8 mouse cellular contexts compared by ENCODE assay signal in genomic region chr2:148677801-148678200, GRCm38 (mm10). TPM values are rescaled to one million over a fixed set of nuclear protein-coding genes. Genes with fewer than 3 reads are reported as not detected.
DNase-seq lines count a peak whose midpoint lies in the region; ATAC-seq and TF ChIP-seq lines count a peak whose summit lies in the region.

No protein-coding gene starts in this region.

- peak overlapping the region; percentile 39 for H3K4me3 ChIP-seq in forebrain, embryonic 14.5 days (ENCODE audit: low read depth, low read length)
- peak overlapping the region; percentile 31 to 53 for H3K4me3 ChIP-seq in liver, embryonic 14.5 days (ENCODE audit: insufficient read depth in 1 of 2, low read depth in 2 of 2, low read length in 2 of 2)

- intact Hi-C loops in heart, postnatal 14 days (cut with DNase I) = loop anchor here (10.0 kb wide), 1 partner anchor 187 kb away; the partner anchor contains the start of gene 9230104L09Rik

- H3K27ac ChIP-seq in forebrain, embryonic 14.5 days (ENCODE audit: low read depth, low read length) = peak overlapping the region; percentile 82
- H3K27ac ChIP-seq in liver, embryonic 14.5 days = no peak overlapping the region

- peak; percentile 6 for DNase-seq in thymus, postnatal 0 days (ENCODE audit: low spot score)
- DNase-seq in thymus, adult 18-20 months = no peak
- peak; percentile 97 for DNase-seq in forebrain, embryonic 14.5 days (ENCODE audit: low spot score)
- peak; percentile 25 to 48 for DNase-seq in heart, postnatal 14 days
- peak; percentile 86 for DNase-seq in layer of hippocampus, adult 11-12 months (ENCODE audit: low spot score)
- peak in 1 of 3 experiments; percentile 26 for DNase-seq in liver, embryonic 14.5 days (ENCODE audit: low read depth in 3 of 3, low spot score in 3 of 3)
- peak; percentile 69 for DNase-seq in ovary, adult 18-20 months (ENCODE audit: low spot score)

- H3K27me3 ChIP-seq in forebrain, embryonic 14.5 days (replicated peaks; ENCODE audit: control insufficient read depth, insufficient read depth, low read length) = no peaks in the 10 kb centered on the region
- H3K27me3 ChIP-seq in liver, embryonic 14.5 days (ENCODE audit: control insufficient read depth, insufficient read depth, low read length) = no peaks in the 10 kb centered on the region

- WGBS in forebrain, embryonic 14.5 days = under 1% methylated on average over 26 of the region's 26 CpGs
- WGBS in liver, embryonic 14.5 days (ENCODE audit: insufficient replicate concordance) = 51% methylated on average over 26 of the region's 26 CpGs

- peaks cover 27% of the 10 kb centered on the region for H3K4me1 ChIP-seq in forebrain, embryonic 14.5 days (ENCODE audit: control insufficient read depth, insufficient read depth, low read length)
- H3K4me1 ChIP-seq in liver, embryonic 14.5 days (replicated peaks; ENCODE audit: control insufficient read depth in 2 of 2, insufficient read depth in 2 of 2, low read length in 1 of 2) = peaks cover 24 to 32% of the 10 kb centered on the region in 2 experiments

- peak overlapping the region; percentile 58 for H3K9ac ChIP-seq in forebrain, embryonic 14.5 days (ENCODE audit: low read length)
- no peak overlapping the region for H3K9ac ChIP-seq in liver, embryonic 14.5 days (replicated peaks)

- H3K4me2 ChIP-seq in forebrain, embryonic 14.5 days (ENCODE audit: low read length) = peak overlapping the region; percentile 53
- H3K4me2 ChIP-seq in liver, embryonic 14.5 days (ENCODE audit: low read depth) = peak overlapping the region; percentile 49

- no peaks in the 10 kb centered on the region for H3K9me3 ChIP-seq in forebrain, embryonic 14.5 days (replicated peaks; ENCODE audit: control insufficient read depth, low read length)
- H3K9me3 ChIP-seq in liver, embryonic 14.5 days (ENCODE audit: control insufficient read depth, low read length) = no peaks in the 10 kb centered on the region

- peak; percentile 45 for ATAC-seq in forebrain, embryonic 14.5 days
- ATAC-seq in liver, embryonic 14.5 days (ENCODE audit: insufficient read depth) = no peak
- ATAC-seq in activated CD4-positive, CD25-positive, alpha-beta regulatory T cell, adult 4 months = no peak

- TF ChIP-seq CTCF in liver, embryonic 14.5 days (IDR thresholded peaks at IDR 0.05; ENCODE audit: low read depth) = no peak

- TF ChIP-seq EP300 in liver, embryonic 14.5 days (IDR thresholded peaks at IDR 0.05; ENCODE audit: low read depth) = no peak

- H3K36me3 ChIP-seq in forebrain, embryonic 14.5 days (ENCODE audit: control insufficient read depth, insufficient read depth, low read length) = peaks cover 23% of the 10 kb centered on the region
- peaks cover 29% of the 10 kb centered on the region for H3K36me3 ChIP-seq in liver, embryonic 14.5 days (replicated peaks; ENCODE audit: control insufficient read depth, insufficient read depth, low read depth)

RNA-seq across cellular contexts. Expression of gene Gzf1, which starts 3.0 kb away (rescaled TPM):
- polyA plus RNA-seq in thymus, postnatal 0 days (2015; fragmentation: Nextera tagmentation; extraction: Ambion mirVana) = 12.0 and 14.1 TPM in 2 replicates
- 21.1 and 21.6 TPM in 2 replicates for polyA plus RNA-seq in forebrain, embryonic 14.5 days (2014; fragmentation: Nextera tagmentation; extraction: Ambion mirVana)
- 10 to 100 TPM; 20.6 to 21.3 TPM for total RNA-seq in heart, postnatal 14 days (2021)
- polyA plus RNA-seq in liver, embryonic 14.5 days (2012; rRNA removed) = 3.9 and 5.1 TPM in 2 replicates
- 7.4 and 7.9 TPM in 2 replicates for polyA plus RNA-seq in liver, embryonic 14.5 days (2014; fragmentation: Nextera tagmentation; extraction: Ambion mirVana)
- polyA plus RNA-seq in activated CD4-positive, CD25-positive, alpha-beta regulatory T cell, adult 4 months (2017; shearing (Covaris generic)) = 10 to 100 TPM; 11.1 to 12.3 TPM

RNA-seq across cellular contexts. Expression of gene Nxt1, which starts 5.4 kb away (rescaled TPM):
- 124 and 133 TPM in 2 replicates for polyA plus RNA-seq in thymus, postnatal 0 days (2015; fragmentation: Nextera tagmentation; extraction: Ambion mirVana)
- polyA plus RNA-seq in forebrain, embryonic 14.5 days (2014; fragmentation: Nextera tagmentation; extraction: Ambion mirVana) = 79.0 and 95.2 TPM in 2 replicates
- total RNA-seq in heart, postnatal 14 days (2021) = 1 to 10 TPM; 6.5 to 7.7 TPM
- polyA plus RNA-seq in liver, embryonic 14.5 days (2012; rRNA removed) = 34.8 and 43.9 TPM in 2 replicates
- polyA plus RNA-seq in liver, embryonic 14.5 days (2014; fragmentation: Nextera tagmentation; extraction: Ambion mirVana) = 61.9 and 63.6 TPM in 2 replicates
- polyA plus RNA-seq in activated CD4-positive, CD25-positive, alpha-beta regulatory T cell, adult 4 months (2017; shearing (Covaris generic)) = 10 to 100 TPM; 55.2 to 64.6 TPM

RNA-seq across cellular contexts. Expression of gene Napb, which starts 54.5 kb away (rescaled TPM):
- 0.51 and 0.74 TPM in 2 replicates for polyA plus RNA-seq in thymus, postnatal 0 days (2015; fragmentation: Nextera tagmentation; extraction: Ambion mirVana)
- polyA plus RNA-seq in forebrain, embryonic 14.5 days (2014; fragmentation: Nextera tagmentation; extraction: Ambion mirVana) = 24.6 and 34.7 TPM in 2 replicates
- 1 to 10 TPM; 1.6 to 2.1 TPM for total RNA-seq in heart, postnatal 14 days (2021)
- 0.30 and 0.36 TPM in 2 replicates for polyA plus RNA-seq in liver, embryonic 14.5 days (2012; rRNA removed)
- 0.09 and 0.14 TPM in 2 replicates for polyA plus RNA-seq in liver, embryonic 14.5 days (2014; fragmentation: Nextera tagmentation; extraction: Ambion mirVana)
- polyA plus RNA-seq in activated CD4-positive, CD25-positive, alpha-beta regulatory T cell, adult 4 months (2017; shearing (Covaris generic)) = 1 to 10 TPM in 1 of 2 experiments, under 1 TPM in 1; 0.45 to 1.6 TPM

Comparison
In these comparisons a context has a peak if more than half of its experiments do, and no peak if none do; other contexts are left out.
1. DNase-seq: peak in thymus, postnatal 0 days (single experiment), forebrain, embryonic 14.5 days (single experiment), heart, postnatal 14 days (2 of 2), layer of hippocampus, adult 11-12 months (single experiment) and ovary, adult 18-20 months (single experiment); none in thymus, adult 18-20 months (0 of 2).